Mouse (Mus musculus) embryonic facial prominence, embryonic 15.5 days (tissue): Measurements from ENCODE around the gene Borcs6. TPM values are rescaled to one million over a fixed set of nuclear protein-coding genes. Genes with fewer than 3 reads are reported as not detected.
"Not testable (repeated sequence)": the region's sequence is repeated elsewhere in the genome, so short reads cannot be mapped to it uniquely, and the experiment has no call there.

Source experiments
- ATAC-seq: fragments of 200-750 bp; cut with Nextera tagmentation; 2 replicates; pipeline ENCODE4 v1.8.0; 2017; ENCODE audit warnings: low read depth, moderate TSS enrichment; ENCODE audit not compliant: insufficient number of reproducible peaks, low FRiP score, low TSS enrichment
- H3K27ac ChIP-seq: fragments of 300-500 bp; sonication (generic); replicated peaks from 2 replicates; pipeline ENCODE4 v1.5.1; 2015; ENCODE audit warnings: mild to moderate bottlenecking, inconsistent platforms
- H3K27me3 ChIP-seq: fragments of 300-500 bp; sonication (generic); 2 replicates; pipeline ENCODE4 v1.6.1; 2015; ENCODE audit warnings: inconsistent platforms
- H3K36me3 ChIP-seq: fragments of 300-500 bp; sonication (generic); 2 replicates; pipeline ENCODE4 v1.6.1; 2015; ENCODE audit warnings: mild to moderate bottlenecking, inconsistent platforms
- H3K4me1 ChIP-seq: fragments of 300-500 bp; sonication (generic); 2 replicates; pipeline ENCODE4 v1.6.1; 2015; ENCODE audit warnings: inconsistent platforms
- H3K4me2 ChIP-seq: fragments of 300-500 bp; sonication (generic); replicated peaks from 2 replicates; pipeline ENCODE4 v1.6.1; 2015; ENCODE audit warnings: mild to moderate bottlenecking, inconsistent platforms
- H3K4me3 ChIP-seq: fragments of 300-500 bp; sonication (generic); replicated peaks from 2 replicates; pipeline ENCODE4 v1.5.1; 2015; ENCODE audit warnings: mild to moderate bottlenecking, inconsistent platforms
- H3K9ac ChIP-seq: fragments of 300-500 bp; sonication (generic); 2 replicates; pipeline ENCODE4 v1.6.1; 2015; ENCODE audit warnings: inconsistent platforms
- H3K9me3 ChIP-seq: fragments of 300-500 bp; sonication (generic); replicated peaks from 2 replicates; pipeline ENCODE4 v1.6.1; 2016; ENCODE audit warnings: inconsistent platforms
- WGBS: fragments of 180-500 bp; shearing (Covaris S2); methylation state at CpG from one replicate; pipeline ENCODE4 v1.1.7; 2015; 5-methylcytosine and 5-hydroxymethylcytosine counted together
- polyA plus RNA-seq: library from polyadenylated mRNA; unstranded; fragments of >200 nt; fragmentation: Nextera tagmentation; extraction: Ambion mirVana; gene quantifications from 2 replicates; pipeline ENCODE4 v1.2.1, GENCODE M21; 2015

Gene Borcs6
- polyA plus RNA-seq, 1 experiment from 2014 or later: 14.9 TPM

DNA sequence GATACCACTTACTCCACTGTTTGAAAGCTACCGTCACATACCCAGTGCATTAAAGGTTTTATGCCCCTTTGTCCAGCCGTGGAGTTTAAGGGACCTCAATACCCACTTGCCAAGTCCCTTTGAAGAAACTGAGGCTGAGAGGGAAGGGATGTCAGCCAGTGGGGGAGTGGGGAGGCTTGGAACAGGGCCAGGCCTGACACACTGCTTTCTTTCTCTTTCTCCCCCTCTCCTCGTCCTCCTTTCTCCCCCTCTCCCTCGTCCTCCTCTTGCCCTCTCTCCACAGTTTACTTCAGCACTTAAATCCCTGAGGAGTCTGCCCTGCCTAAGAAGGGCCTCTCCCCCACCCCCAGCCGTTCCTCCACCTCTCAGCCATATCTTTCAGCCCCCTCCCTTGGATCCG, 30.9 kb downstream of the Borcs6 start:
- H3K9me3 ChIP-seq: no peaks in the 10 kb centered on the region
- peak overlapping the region; percentile 96; the same call in 1 of the 2 replicates for H3K4me3 ChIP-seq
- peaks cover 44% of the 10 kb centered on the region for H3K4me1 ChIP-seq
- H3K27ac ChIP-seq: no peak overlapping the region
- H3K36me3 ChIP-seq: peaks cover 32% of the 10 kb centered on the region
- 66% methylated on average over 6 of the region's 6 CpGs for whole genome bisulfite sequencing
- ATAC-seq: no peak
- peak overlapping the region; percentile 86; the same call in 1 of the 2 replicates for H3K4me2 ChIP-seq
- H3K27me3 ChIP-seq: no peaks in the 10 kb centered on the region
- no peak overlapping the region for H3K9ac ChIP-seq

- Histone ChIP-seq H3K4me3 (no peak overlapping the region), H3K9me3 (no peaks in the 10 kb centered on the region), H3K27me3 (no peaks in the 10 kb centered on the region), H3K36me3 (peaks cover 32% of the 10 kb centered on the region), H3K4me1 (peaks cover 44% of the 10 kb centered on the region), H3K27ac (peak overlapping the region; percentile 34; the same call in 1 of the 2 replicates), H3K9ac (no peak overlapping the region), H3K4me2 (no peak overlapping the region)
- ATAC-seq: no peak
- WGBS: 60% methylated on average over 7 of the region's 7 CpGs
These were observed 32.3 kb downstream of the Borcs6 start for GRCm38 (mm10) chr11:69091566-69092385.

DNA sequence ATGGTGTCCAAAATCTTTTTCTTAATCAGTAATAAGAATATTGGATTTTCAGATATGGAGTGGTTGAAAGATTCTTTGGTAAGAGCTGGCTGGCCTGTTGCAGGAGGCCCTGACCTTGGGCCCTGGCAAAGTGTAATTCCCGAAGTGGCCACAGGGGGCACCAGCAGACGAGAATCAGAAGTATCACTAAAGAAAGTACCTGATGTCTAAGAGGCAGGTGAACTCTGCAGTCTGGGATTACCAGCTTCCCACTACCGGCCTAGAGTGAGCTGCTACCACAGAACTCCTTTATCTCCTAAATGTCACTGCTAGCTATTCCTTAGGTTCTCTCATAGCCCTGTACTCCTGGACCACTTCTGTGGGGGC, 32.9 kb downstream of the Borcs6 start:
- Histone ChIP-seq H3K36me3 (peaks cover 32% of the 10 kb centered on the region), H3K9ac (no peak overlapping the region), H3K4me2 (no peak overlapping the region), H3K4me3 (no peak overlapping the region), H3K9me3 (no peaks in the 10 kb centered on the region), H3K27me3 (no peaks in the 10 kb centered on the region), H3K27ac (no peak overlapping the region), H3K4me1 (peaks cover 39% of the 10 kb centered on the region)
- WGBS: 3% methylated on average over 3 of the region's 3 CpGs
- no peak for ATAC-seq

- H3K4me1 ChIP-seq: peaks cover 40% of the 10 kb centered on the region
- H3K27me3 ChIP-seq: no peaks in the 10 kb centered on the region
- WGBS: 79% methylated on average over 4 of the region's 4 CpGs
- H3K27ac ChIP-seq: no peak overlapping the region
- no peak for ATAC-seq
- H3K36me3 ChIP-seq: peaks cover 32% of the 10 kb centered on the region
- H3K9ac ChIP-seq: no peak overlapping the region
- no peaks in the 10 kb centered on the region for H3K9me3 ChIP-seq
- H3K4me2 ChIP-seq: no peak overlapping the region
- no peak overlapping the region for H3K4me3 ChIP-seq
These were observed 33.4 kb downstream of the Borcs6 start for GRCm38 (mm10) chr11:69092871-69093270.

DNA sequence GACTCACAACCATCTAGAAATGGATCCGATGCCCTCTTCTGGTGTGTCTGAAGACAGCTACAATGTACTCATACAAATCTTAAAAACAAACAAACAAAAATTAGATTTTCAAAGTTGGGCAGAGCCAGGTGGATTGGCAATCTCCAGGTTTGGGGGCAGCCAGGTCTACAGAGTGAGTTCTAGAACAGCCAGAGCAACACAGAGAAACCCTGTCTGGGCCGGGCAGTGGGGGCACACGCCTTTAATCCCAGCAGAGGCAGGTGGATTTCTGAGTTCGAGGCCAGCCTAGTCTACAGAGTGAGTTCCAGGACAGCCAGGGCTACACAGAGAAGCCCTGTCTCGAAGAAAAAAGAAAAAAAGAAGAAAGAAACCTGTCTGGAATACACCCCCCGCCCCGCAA, 34.3 kb downstream of the Borcs6 start:
- ATAC-seq, H3K27me3 ChIP-seq, H3K4me3 ChIP-seq, H3K9me3 ChIP-seq, H3K4me2 ChIP-seq, H3K9ac ChIP-seq: not testable (repeated sequence)
- Histone ChIP-seq H3K27ac (peak overlapping the region; percentile 93), H3K36me3 (peaks cover 32% of the 10 kb centered on the region), H3K4me1 (peaks cover 46% of the 10 kb centered on the region)
- 80% methylated on average over 7 of the region's 7 CpGs for WGBS

DNA sequence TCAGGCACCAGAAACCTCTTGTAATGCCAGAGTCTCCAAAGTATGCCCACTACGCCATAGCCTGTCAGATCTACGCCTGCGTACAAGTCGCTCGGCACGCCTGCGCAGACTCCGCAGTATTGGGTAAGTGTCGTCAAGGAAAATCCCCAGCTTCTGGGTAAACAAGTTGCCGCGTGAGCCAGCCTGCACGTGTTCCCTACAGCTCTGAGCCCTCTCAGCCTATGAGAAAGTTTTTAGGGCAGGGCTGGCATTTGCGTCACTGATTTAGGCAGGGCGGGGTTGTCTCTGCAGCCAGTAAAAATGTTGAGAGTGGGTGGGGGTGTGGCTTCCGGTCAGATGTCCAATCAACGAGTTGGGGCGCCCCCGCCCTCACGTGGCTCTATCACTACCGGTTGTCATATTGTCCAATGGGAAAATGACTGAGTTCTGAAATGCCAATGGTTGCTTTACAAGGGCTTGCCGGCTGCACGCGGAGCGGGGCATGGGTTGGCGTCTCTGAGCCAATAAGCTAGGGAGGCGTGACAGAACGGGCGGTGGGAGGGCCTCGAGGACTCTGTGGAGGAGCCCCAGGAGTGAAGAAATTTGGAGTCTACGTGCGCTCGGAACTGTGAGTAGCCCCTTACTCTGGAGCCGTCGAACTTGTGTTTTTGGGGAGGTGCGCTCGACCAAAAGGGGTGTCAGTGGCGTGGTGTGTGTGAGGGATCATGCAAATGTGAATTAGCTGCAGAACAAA, 35.3 kb downstream of the Borcs6 start, which contains the start of gene Per1:
Gene Per1, plus strand, starts transcription at position 521 of the 733 bp plus-strand sequence.
- WGBS: under 1% methylated on average over 37 of the region's 37 CpGs

DNA sequence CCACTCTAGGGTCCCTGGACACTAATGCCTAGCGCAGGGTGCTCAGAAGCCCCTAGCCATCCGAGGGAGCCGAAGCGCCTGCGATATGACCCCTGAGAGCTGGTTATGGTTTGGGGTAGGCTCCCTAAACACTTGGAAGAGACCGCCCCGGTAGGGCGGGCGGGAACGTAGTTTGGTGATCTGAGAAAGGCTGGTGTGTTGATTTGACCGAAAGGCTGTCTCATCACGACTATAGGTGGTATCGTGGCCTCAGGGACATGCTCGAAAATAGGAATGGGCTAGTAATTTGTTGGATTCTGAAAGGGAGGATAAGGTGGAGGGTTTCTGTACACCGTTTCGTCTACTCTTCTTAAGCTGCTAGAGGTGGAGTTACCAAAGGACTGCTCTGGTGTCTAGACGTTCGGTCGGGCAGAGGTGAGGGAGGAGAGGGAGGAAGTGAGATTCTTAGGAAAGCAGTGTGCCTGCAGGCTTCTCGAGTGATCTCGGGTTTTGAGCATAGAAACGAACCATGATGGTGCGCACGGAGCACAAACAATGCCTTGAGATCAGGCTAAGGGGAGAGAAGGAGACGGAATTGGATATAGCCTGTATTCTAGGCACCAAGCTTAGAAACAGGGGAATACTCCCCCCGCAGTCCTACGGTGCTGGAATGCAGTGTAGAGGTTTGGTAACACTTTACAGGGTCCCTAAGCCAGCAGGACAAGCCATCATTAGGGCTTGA, 36.2 kb downstream of the Borcs6 start:
- under 1% methylated on average over 27 of the region's 27 CpGs for WGBS
- Histone ChIP-seq H3K9ac (peak overlapping the region; percentile 59), H3K9me3 (no peaks in the 10 kb centered on the region), H3K4me3 (peak overlapping the region; percentile 60), H3K4me2 (peak overlapping the region; percentile 68), H3K36me3 (peaks cover 23% of the 10 kb centered on the region), H3K4me1 (peaks cover 45% of the 10 kb centered on the region), H3K27me3 (no peaks in the 10 kb centered on the region), H3K27ac (peak overlapping the region; percentile 97)
- no peak for ATAC-seq

More for the DNA sequence above, 35.3 kb downstream of the Borcs6 start, which contains the start of gene Per1:
- peak within 1 kb of the TSS; percentile 68 for H3K4me2 ChIP-seq
- H3K9ac ChIP-seq: peak within 1 kb of the TSS; percentile 59
- peaks cover 45% of the 10 kb centered on the region for H3K4me1 ChIP-seq
- ATAC-seq: peak; percentile 92
- H3K9me3 ChIP-seq: no peaks in the 10 kb centered on the region
- H3K27me3 ChIP-seq: no peaks in the 10 kb centered on the region
- peaks cover 28% of the 10 kb centered on the region for H3K36me3 ChIP-seq
- H3K4me3 ChIP-seq: peak within 1 kb of the TSS; percentile 60
- peak within 1 kb of the TSS; percentile 97 for H3K27ac ChIP-seq

DNA sequence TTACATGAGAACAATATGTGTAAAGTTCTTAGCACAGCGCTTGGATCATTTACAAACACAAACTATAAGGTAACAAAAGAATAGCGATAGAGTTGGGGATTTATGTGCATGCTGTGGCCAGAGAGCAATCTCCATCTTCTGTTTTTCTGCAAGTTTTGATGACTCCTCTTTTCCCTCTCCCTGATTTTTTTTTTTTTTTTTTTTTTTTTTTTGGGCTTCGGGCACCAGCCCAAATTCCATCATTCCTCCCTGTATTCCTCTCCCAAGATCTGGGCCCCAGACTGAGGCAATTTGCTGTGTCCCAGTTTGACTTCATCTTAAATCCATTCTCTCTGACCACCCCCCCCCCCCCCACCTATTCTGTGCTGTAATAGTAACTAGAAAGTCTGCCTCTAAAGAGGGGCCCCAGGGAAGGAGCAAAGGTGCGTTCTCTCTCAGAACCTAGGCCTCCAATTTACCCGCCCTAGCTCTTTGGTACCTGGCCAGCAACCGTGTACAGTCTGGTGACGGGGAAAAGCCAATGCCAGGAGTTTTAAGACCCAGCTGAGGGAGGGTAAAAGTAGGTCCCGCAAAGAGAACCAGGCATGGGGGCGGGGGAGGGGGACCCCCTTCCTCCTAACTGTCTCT, 37.0 kb downstream of the Borcs6 start:
- Histone ChIP-seq H3K4me3 (peak overlapping the region; percentile 60), H3K4me1 (peaks cover 42% of the 10 kb centered on the region), H3K4me2 (peak overlapping the region; percentile 68), H3K9me3 (no peaks in the 10 kb centered on the region), H3K36me3 (peaks cover 24% of the 10 kb centered on the region), H3K27me3 (no peaks in the 10 kb centered on the region), H3K27ac (peak overlapping the region; percentile 97), H3K9ac (peak overlapping the region; percentile 59)
- ATAC-seq: no peak
- WGBS: 6% methylated on average over 9 of the region's 9 CpGs

DNA sequence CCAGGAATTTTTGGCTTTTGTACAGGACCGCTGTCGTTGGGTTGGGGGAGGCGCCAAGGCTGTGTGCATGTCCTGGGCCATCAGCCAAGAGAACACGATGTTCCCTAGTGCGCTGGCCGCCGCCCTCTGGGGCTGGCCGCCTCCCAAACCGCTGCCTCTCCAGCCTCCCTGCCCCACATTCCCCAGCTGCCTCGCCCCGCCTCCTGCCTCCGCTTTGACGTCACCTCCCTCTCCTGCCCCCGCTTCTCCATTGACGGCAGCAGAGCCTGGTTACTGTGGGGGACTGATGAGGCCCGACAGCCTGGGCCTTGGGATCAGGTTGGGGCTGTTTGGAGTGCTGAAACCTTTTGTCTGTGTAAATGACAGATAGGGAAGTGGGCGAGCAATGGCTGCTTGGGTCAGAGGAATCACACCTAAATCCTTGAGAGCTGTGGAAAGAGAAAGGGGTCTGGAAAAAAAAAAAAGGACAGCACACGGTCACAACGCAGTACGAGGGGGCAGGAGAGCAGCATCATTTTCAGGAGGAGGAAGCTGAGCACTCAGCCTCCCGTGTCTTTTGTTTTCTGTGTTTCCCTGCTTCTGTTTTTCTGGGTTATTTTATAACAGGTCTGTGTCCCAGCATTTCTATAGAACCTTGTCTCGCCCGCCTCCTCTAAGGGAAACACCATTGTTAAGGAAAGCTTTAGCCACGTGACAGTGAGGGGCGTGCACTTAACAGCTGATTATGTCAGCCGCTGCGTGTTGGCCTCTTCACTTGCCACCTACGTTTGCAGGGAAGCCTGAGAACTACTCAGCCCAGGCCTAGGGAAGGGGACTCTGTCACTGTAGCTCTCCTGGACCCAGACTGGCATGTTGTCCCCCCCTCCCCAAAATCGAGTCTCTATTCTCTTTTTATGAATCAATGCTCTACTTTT, 37.7 kb downstream of the Borcs6 start:
- 3% methylated on average over 29 of the region's 29 CpGs for WGBS
- peak; percentile 70 for ATAC-seq
- Histone ChIP-seq H3K36me3 (peaks cover 25% of the 10 kb centered on the region), H3K27ac (peak overlapping the region; percentile 97), H3K4me1 (peaks cover 40% of the 10 kb centered on the region), H3K27me3 (no peaks in the 10 kb centered on the region), H3K9me3 (no peaks in the 10 kb centered on the region), H3K4me3 (peak overlapping the region; percentile 60), H3K4me2 (peak overlapping the region; percentile 68), H3K9ac (peak overlapping the region; percentile 12; the same call in 1 of the 2 replicates)
